Mouse (Mus musculus): ENCODE measurements around the gene Atp8a2.

- TF ChIP-seq CTCF (IDR thresholded peaks at IDR 0.05; ENCODE audit: low read depth) (no peak), EP300 (IDR thresholded peaks at IDR 0.05; ENCODE audit: low read depth) (no peak)
These were observed 367.4 kb downstream of the Atp8a2 start for GRCm38 (mm10) chr14:59829580-59829979.

Measured in heart, postnatal 0 days (tissue).